Mouse (Mus musculus) kidney, postnatal 10 days (tissue): Measurements from ENCODE around the gene Lsm14b.
A peak's percentile ranks its signal among the peaks of the same experiment; 100 is the strongest.

Source experiments
- DNase-seq: peaks from one replicate; pipeline ENCODE4 v3.0.0; 2021; ENCODE audit warnings: mixed read lengths

Gene Lsm14b

DNA sequence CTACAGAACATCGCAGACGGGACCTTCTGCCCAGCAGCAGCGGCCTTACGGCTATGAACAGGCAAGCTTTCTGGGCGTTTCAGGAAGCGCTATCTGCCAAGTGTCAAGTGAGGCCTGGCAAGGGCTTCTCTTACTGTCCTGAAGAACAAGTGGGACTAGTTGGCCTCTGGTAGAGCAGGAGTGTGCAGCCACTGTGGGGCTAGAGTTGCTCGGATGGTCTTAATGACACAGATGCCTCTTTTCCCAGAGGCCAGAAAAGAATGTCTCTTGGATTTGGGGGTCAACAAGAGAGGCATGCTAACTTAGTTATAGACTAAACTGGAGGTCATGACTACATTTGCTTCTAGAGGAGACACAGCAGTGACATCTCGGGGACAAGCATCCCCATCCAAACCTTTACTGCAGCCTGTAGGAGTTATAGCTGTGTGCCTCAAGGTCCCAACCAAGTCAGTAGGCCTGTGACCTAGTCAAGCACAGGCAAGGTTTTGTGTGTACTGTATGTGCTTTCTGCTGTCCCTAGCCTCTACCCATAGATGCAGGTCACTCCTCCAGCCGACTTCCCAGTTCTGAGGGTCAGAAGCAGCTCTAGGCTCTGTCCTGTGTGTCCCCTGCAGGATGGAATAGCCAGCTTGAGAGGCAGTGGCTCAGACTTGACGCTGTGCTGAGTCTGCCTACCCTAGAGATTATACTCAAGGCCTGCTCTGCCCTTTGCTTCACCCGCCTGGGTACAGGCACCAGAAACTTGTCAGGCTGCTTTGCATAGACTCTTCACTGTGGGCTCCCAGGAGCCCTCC is 38.7 kb downstream of the Lsm14b start:
- no peak for DNase-seq

- no peak for DNase-seq
These were observed 45.1 kb downstream of the Lsm14b start for GRCm38 (mm10) chr2:180069770-180070480.

GRCm38 (mm10) chr2:180070481-180071453 is 46.0 kb downstream of the Lsm14b start, which contains the start of gene Mtg2:
Gene Mtg2, plus strand, starts transcription at chr2:180070588.
- peak; percentile 96 for DNase-seq

DNA sequence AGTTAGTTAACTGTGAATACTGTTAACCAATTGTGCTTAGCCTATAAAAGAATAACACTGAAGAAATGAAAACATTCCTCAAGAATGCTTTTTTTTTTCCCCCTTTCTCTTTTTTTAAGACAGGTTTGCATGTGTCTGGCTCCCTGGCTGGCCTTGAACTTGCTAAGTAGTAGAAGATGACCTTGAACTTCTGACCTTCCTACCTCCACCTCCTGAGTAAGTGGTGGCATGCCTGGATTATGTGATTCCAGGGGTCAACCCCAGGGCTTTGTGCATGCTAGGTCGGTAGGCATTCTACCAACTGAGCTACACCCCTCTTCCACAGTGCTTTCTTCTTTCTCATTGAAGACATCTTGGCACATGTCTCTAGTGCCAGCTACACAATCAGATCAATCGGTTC is 46.9 kb downstream of the Lsm14b start:
- DNase-seq = no peak

DNA sequence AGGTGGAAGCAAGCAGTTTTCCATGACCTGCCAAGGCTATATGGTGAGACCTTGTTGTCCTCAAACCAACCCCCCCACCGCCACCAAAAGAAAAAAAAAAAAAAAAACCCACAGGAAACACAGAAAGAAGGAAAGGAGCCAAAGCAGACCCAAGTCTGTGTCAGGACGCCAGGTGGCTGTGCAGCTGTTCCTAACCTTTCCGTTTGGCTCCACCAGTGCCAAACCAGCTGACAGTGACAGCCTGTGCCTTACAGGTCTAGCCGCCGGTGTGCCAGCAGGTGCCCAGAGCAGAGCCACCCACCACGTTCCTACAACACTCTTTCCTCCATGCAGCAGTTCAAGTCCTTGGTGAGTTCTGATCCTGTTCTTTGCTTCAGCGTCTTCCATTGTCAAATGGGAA is 48.1 kb downstream of the Lsm14b start:
- DNase-seq = no peak

- no peak for DNase-seq
These were observed 52.8 kb downstream of the Lsm14b start for GRCm38 (mm10) chr2:180077622-180078021.

GRCm38 (mm10) chr2:180080680-180081079 is 55.9 kb downstream of the Lsm14b start:
- DNase-seq = no peak

DNA sequence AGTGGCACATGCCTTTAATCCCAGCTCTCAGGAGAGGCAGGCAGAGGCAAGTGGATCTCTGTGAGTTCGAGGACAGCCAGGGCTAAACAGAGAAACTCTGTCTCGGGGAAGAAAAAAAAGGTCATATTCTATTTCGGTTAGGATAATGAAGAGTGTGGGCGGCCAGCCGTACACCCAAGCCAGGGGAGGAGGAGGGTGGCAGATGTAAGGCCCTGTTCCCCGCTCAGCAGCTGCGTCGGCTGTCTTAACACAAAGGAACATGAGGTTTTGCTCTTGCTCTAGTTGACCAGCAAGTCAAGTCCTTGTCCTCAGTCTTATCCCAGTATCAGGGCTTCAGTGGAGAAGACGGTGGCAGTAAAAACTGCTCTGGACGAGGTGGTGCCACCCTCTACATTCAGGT is 58.3 kb downstream of the Lsm14b start:
- DNase-seq = no peak

GRCm38 (mm10) chr2:180084565-180084964 is 59.8 kb downstream of the Lsm14b start:
- DNase-seq = no peak
